Mouse (Mus musculus) spleen, adult 18-20 months (tissue): ENCODE measurements around the gene Gm3238.
"Not testable (repeated sequence)": the region's sequence is repeated elsewhere in the genome, so short reads cannot be mapped to it uniquely, and the experiment has no call there.

Experiments
- DNase-seq, 2 experiments: peaks; one replicate each; pipeline ENCODE4 v3.0.0; 2022; ENCODE audit warnings: mixed read lengths in 2 of 2

Gm3238 gene

DNA sequence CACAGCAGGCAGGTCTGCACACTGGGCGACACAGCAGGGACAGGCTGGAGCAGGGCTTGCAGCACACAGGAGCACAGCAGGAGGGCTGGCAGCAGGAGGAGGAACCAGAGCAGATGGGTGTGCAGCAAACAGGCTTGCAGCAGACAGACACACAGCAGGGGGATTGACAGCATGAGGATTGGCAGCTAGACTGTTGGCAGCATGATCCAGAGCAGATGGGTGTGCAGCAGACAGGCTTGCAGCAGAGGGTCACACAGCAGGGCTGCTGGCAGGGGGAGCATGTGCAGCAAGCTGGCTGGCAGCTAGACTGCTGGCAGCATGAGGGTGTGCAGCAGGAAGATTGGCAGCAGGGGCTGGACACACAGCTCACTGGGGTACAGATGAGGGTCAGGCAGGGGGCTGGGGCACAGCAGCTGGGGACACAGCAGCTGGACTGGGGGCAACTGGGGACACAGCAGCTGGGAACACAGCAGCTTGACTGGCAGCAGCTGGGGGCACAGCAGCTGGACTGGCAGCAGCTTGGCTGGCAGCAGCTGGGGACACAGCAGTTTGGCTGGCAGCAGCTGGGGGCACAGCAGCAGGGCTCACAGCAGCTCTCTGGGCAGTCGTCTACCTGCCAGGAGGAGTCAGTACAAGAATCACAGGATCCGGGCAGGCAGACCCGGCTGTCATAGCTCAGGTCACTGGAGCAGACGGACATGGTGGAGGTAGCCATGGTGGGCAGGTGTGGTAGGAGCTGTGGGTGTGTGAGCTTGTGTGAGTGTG, 29.0 kb downstream of the Gm3238 start, which contains the start of gene Gm18596:
Gene Gm18596, minus strand, starts transcription at position 715 of the 765 bp plus-strand sequence.
- DNase-seq, result not testable (repeated sequence)

DNA sequence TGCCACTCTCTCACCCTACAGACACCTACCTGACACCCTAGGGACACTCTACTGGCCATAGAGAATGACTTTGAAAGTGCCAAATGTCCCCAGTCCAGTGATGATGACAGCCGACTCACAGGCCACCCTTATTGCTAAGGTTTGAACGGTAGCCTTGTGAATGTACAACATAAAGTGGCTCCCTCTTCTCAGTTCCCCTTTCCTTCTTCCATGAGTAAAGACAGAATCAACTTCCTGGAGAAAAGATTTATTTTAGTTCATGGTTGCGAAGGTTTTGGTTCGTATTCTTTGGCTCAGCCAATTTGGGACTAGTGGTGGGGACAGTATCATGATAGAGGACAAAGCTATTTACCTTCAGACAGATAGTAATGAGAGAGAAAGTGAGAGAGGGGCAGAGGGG, 32.2 kb downstream of the Gm3238 start:
- DNase-seq, result no peak

DNA sequence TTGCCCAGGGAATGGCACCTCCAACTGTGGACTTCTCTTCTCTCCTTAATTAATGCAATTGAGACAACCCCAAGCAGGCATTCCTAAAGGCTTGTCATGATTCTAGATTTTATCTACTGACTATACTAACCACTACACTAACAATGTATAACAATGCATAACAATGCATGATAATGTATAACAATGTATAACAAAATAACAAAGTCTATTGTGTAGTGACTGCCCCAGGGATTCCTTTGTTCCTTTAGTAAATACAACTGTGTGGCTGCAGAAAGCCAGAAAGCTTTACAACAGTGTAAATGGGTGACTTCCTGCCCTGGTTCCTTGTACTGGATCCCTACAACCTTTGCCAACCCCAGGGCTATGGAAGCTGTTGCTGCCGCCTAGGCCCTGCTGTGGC, 35.2 kb downstream of the Gm3238 start:
- DNase-seq, result no peak

DNA sequence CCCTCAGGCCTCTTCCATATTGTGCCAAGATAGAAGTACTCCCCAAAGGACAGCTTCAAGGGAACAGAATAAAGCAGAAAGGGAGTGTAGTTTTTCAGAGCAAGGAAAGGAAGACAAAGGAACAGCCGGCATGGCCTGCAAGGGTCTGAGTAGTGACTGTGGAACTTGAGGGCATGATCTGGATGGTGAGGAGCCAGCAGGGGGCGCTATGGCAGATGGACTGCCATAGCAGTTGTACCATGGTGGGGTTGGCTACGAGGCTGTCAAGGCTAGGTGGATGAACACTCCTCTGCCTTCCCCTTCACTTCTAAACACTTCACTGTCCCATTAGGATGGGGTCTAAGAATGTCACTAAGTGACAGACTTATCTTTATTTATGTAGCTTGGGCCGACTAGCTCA, 41.9 kb downstream of the Gm3238 start:
- peak in 1 of 2 experiments; percentile 16 for DNase-seq

DNA sequence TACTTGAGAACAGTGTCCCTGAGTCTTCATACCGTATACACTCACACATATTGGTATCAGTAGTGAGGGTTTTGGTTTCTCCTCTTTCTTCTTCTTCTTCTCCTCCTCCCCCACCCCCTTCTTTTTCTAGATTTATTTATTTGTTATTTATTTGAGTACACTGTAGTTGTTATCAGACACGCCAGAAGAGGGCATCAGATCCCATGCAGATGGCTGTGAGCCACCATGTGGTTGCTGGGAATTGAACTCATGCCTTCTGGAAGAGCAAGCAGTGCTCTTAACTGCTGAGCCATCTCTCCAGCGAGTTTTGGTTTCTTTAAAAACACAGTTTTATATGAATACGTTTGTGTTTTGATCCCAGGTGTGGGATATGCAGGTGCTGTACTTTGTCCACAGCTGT, 42.8 kb downstream of the Gm3238 start:
- no peak for DNase-seq

DNA sequence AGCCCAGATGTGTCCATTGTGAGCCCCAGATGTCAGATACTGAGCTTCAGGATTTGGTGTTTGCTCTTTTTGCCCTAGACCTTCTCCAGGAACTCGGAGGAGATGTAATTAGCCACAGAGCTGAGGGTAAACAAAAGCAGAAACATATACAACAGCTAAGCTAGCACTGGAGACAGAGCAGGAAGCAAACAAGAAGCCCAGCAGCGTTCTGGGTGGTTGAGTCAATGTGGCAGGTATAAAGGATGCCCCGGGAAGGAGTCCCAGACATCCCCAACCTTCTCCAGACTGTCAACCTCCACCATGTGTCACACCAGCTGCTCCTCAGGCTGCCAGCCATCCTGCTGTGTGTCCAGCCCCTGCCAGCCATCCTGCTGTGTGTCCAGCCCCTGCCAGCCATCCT, 44.9 kb downstream of the Gm3238 start, which contains the start of gene Gm10100:
Gene Gm10100, plus strand, starts transcription at position 301 of the 400 bp plus-strand sequence.
- DNase-seq, result no peak

DNA sequence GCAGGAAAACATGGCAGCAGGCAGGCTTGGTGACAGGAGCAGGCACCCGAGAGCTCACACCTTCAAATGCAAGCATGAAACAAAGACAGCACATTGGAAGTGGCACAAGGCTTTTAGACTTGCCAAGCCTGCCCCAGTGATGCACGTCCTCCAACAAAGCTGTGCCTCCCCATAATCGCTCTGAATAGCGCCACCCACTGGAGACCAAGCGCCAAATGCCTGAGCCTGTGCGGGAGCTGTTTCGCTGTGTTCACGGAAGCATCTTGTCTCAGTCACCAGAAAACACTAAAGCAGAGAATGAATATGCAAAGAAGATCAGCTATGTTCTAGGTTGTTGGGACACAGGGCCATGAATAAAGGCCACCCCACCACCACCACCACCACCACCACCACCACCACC, 46.3 kb downstream of the Gm3238 start:
- DNase-seq, result no peak
